Mouse (Mus musculus): ENCODE data around the gene Uggt1. TPM values are rescaled to one million over a fixed set of nuclear protein-coding genes. Genes with fewer than 3 reads are reported as not detected.
A peak's percentile ranks its signal among the peaks of the same experiment; 100 is the strongest.

Gene Uggt1
- polyA plus RNA-seq (2016; fragmentation: Nextera tagmentation; extraction: Ambion mirVana): 52.5 and 56.9 TPM in 2 replicates

GRCm38 (mm10) chr1:36244058-36244827 lies at the start of gene Uggt1:
Gene Uggt1, minus strand, starts transcription at chr1:36244720.
- 3% methylated on average over 49 of the region's 49 CpGs for WGBS
- no peaks in the 10 kb centered on the region for H3K9me3 ChIP-seq (replicated peaks)
- peak within 1 kb of the TSS; percentile 92 for H3K27ac ChIP-seq (replicated peaks)
- 0 out of 2 replicates have a peak, but pooled peaks cover 6% of the 10 kb centered on the region for H3K36me3 ChIP-seq
- peaks cover 47% of the 10 kb centered on the region for H3K4me1 ChIP-seq
- H3K27me3 ChIP-seq (ENCODE audit: low read depth, poor library complexity, severe bottlenecking): no peaks in the 10 kb centered on the region
- peak within 1 kb of the TSS; percentile 98 for H3K4me3 ChIP-seq
- DNase-seq (ENCODE audit: low spot score): peak; percentile 96

- Histone ChIP-seq H3K27ac (replicated peaks) (no peak overlapping the region), H3K36me3 (no peaks in the 10 kb centered on the region), H3K4me3 (no peak overlapping the region), H3K4me1 (no peaks in the 10 kb centered on the region), H3K27me3 (ENCODE audit: low read depth, poor library complexity, severe bottlenecking) (peaks cover 11% of the 10 kb centered on the region), H3K9me3 (replicated peaks) (no peaks in the 10 kb centered on the region)
- DNase-seq (ENCODE audit: low spot score): no peak
- WGBS: 93% methylated on average over 8 of the region's 8 CpGs
Observed at GRCm38 (mm10) chr1:36293470-36293869, 49.0 kb upstream of the Uggt1 start.

- DNase-seq (ENCODE audit: low spot score): no peak
- Histone ChIP-seq H3K9me3 (replicated peaks) (no peaks in the 10 kb centered on the region), H3K4me3 (no peak overlapping the region), H3K4me1 (no peaks in the 10 kb centered on the region), H3K27ac (replicated peaks) (no peak overlapping the region), H3K27me3 (ENCODE audit: low read depth, poor library complexity, severe bottlenecking) (no peaks in the 10 kb centered on the region), H3K36me3 (no peaks in the 10 kb centered on the region)
- 93% methylated on average over 6 of the region's 6 CpGs for WGBS
Observed at GRCm38 (mm10) chr1:36281849-36282248, 37.3 kb upstream of the Uggt1 start.

GRCm38 (mm10) chr1:36280938-36281337 lies 36.4 kb upstream of the Uggt1 start:
- no peak overlapping the region for H3K4me3 ChIP-seq
- 84% methylated on average over 3 of the region's 3 CpGs for WGBS
- H3K4me1 ChIP-seq: no peaks in the 10 kb centered on the region; the same call in 1 of the 2 replicates
- H3K9me3 ChIP-seq (replicated peaks): no peaks in the 10 kb centered on the region
- H3K27ac ChIP-seq (replicated peaks): no peak overlapping the region
- H3K36me3 ChIP-seq: no peaks in the 10 kb centered on the region
- DNase-seq (ENCODE audit: low spot score): no peak
- no peaks in the 10 kb centered on the region for H3K27me3 ChIP-seq (ENCODE audit: low read depth, poor library complexity, severe bottlenecking)

GRCm38 (mm10) chr1:36279202-36279601 lies 34.7 kb upstream of the Uggt1 start:
- 27% methylated on average over 3 of the region's 3 CpGs for WGBS
- no peaks in the 10 kb centered on the region for H3K9me3 ChIP-seq (replicated peaks)
- peak; percentile 74 for DNase-seq (ENCODE audit: low spot score)
- peaks cover 7% of the 10 kb centered on the region; the same call in 1 of the 2 replicates for H3K4me1 ChIP-seq
- no peaks in the 10 kb centered on the region for H3K36me3 ChIP-seq
- H3K27ac ChIP-seq (replicated peaks): no peak overlapping the region
- H3K27me3 ChIP-seq (ENCODE audit: low read depth, poor library complexity, severe bottlenecking): no peaks in the 10 kb centered on the region
- no peak overlapping the region for H3K4me3 ChIP-seq

- no peak overlapping the region for H3K27ac ChIP-seq (replicated peaks)
- no peak overlapping the region for H3K4me3 ChIP-seq
- WGBS: 20% methylated on average over 7 of the region's 7 CpGs
- H3K27me3 ChIP-seq (ENCODE audit: low read depth, poor library complexity, severe bottlenecking): peaks cover 1% of the 10 kb centered on the region; the same call in 1 of the 2 replicates
- H3K36me3 ChIP-seq: no peaks in the 10 kb centered on the region
- peaks cover 11% of the 10 kb centered on the region for H3K4me1 ChIP-seq
- DNase-seq (ENCODE audit: low spot score): peak; percentile 81
- no peaks in the 10 kb centered on the region for H3K9me3 ChIP-seq (replicated peaks)
Observed at GRCm38 (mm10) chr1:36277267-36278060, 32.9 kb upstream of the Uggt1 start.

GRCm38 (mm10) chr1:36275635-36276389 lies 31.3 kb upstream of the Uggt1 start:
- no peak overlapping the region for H3K27ac ChIP-seq (replicated peaks)
- WGBS: 81% methylated on average over 13 of the region's 13 CpGs
- H3K4me1 ChIP-seq: peaks cover 13% of the 10 kb centered on the region
- no peak overlapping the region for H3K4me3 ChIP-seq
- H3K36me3 ChIP-seq: no peaks in the 10 kb centered on the region
- H3K9me3 ChIP-seq (replicated peaks): no peaks in the 10 kb centered on the region
- peaks cover 11% of the 10 kb centered on the region for H3K27me3 ChIP-seq (ENCODE audit: low read depth, poor library complexity, severe bottlenecking)
- no peak for DNase-seq (ENCODE audit: low spot score)

GRCm38 (mm10) chr1:36274455-36274854 lies 29.9 kb upstream of the Uggt1 start, which contains the start of gene Neurl3:
Gene Neurl3, minus strand, starts transcription at chr1:36274679.
- DNase-seq (ENCODE audit: low spot score): no peak
- H3K4me3 ChIP-seq: no peak within 1 kb of the TSS
- H3K27ac ChIP-seq (replicated peaks): no peak within 1 kb of the TSS
- peaks cover 25% of the 10 kb centered on the region for H3K27me3 ChIP-seq (ENCODE audit: low read depth, poor library complexity, severe bottlenecking)
- 88% methylated on average over 5 of the region's 5 CpGs for WGBS
- no peaks in the 10 kb centered on the region for H3K36me3 ChIP-seq
- no peaks in the 10 kb centered on the region for H3K9me3 ChIP-seq (replicated peaks)
- H3K4me1 ChIP-seq: peaks cover 24% of the 10 kb centered on the region

GRCm38 (mm10) chr1:36273288-36273687 lies 28.8 kb upstream of the Uggt1 start:
- Histone ChIP-seq H3K9me3 (replicated peaks) (no peaks in the 10 kb centered on the region), H3K27me3 (ENCODE audit: low read depth, poor library complexity, severe bottlenecking) (peaks cover 37% of the 10 kb centered on the region), H3K36me3 (no peaks in the 10 kb centered on the region), H3K4me3 (no peak overlapping the region), H3K4me1 (peaks cover 29% of the 10 kb centered on the region), H3K27ac (replicated peaks) (no peak overlapping the region)
- no peak for DNase-seq (ENCODE audit: low spot score)
- 58% methylated on average over 9 of the region's 9 CpGs for WGBS

- 80% methylated on average over 5 of the region's 5 CpGs for WGBS
- H3K27ac ChIP-seq (replicated peaks): no peak overlapping the region
- peaks cover 39% of the 10 kb centered on the region for H3K27me3 ChIP-seq (ENCODE audit: low read depth, poor library complexity, severe bottlenecking)
- H3K36me3 ChIP-seq: no peaks in the 10 kb centered on the region
- peaks cover 29% of the 10 kb centered on the region for H3K4me1 ChIP-seq
- no peaks in the 10 kb centered on the region for H3K9me3 ChIP-seq (replicated peaks)
- no peak overlapping the region for H3K4me3 ChIP-seq
- no peak for DNase-seq (ENCODE audit: low spot score)
Observed at GRCm38 (mm10) chr1:36272546-36272945, 28.0 kb upstream of the Uggt1 start.

GRCm38 (mm10) chr1:36271516-36272230 lies 27.2 kb upstream of the Uggt1 start:
- no peaks in the 10 kb centered on the region for H3K36me3 ChIP-seq
- no peak for DNase-seq (ENCODE audit: low spot score)
- H3K27ac ChIP-seq (replicated peaks): no peak overlapping the region
- H3K27me3 ChIP-seq (ENCODE audit: low read depth, poor library complexity, severe bottlenecking): peaks cover 39% of the 10 kb centered on the region
- 85% methylated on average over 8 of the region's 8 CpGs for WGBS
- no peak overlapping the region for H3K4me3 ChIP-seq
- peaks cover 29% of the 10 kb centered on the region for H3K4me1 ChIP-seq
- H3K9me3 ChIP-seq (replicated peaks): no peaks in the 10 kb centered on the region

GRCm38 (mm10) chr1:36270666-36271065 lies 26.1 kb upstream of the Uggt1 start:
- H3K27me3 ChIP-seq (ENCODE audit: low read depth, poor library complexity, severe bottlenecking): peaks cover 39% of the 10 kb centered on the region
- no peaks in the 10 kb centered on the region for H3K36me3 ChIP-seq
- WGBS: 47% methylated on average over 3 of the region's 3 CpGs
- H3K9me3 ChIP-seq (replicated peaks): no peaks in the 10 kb centered on the region
- H3K4me1 ChIP-seq: peaks cover 27% of the 10 kb centered on the region
- no peak overlapping the region for H3K27ac ChIP-seq (replicated peaks)
- no peak overlapping the region for H3K4me3 ChIP-seq
- no peak for DNase-seq (ENCODE audit: low spot score)

Data from midbrain, embryonic 10.5 days (tissue).